Mouse (Mus musculus): ENCODE measurements around the gene Abcd1.

Gene Abcd1

GRCm38 (mm10) chrX:73716109-73716661 lies at the start of gene Abcd1, which contains the start of gene Bcap31:
TSS of gene Abcd1 (plus strand) at chrX:73716597.
TSS of gene Bcap31 (minus strand) at chrX:73716175.
- peak; percentile 94 for DNase-seq (ENCODE audit: low spot score in 2 of 2)

GRCm38 (mm10) chrX:73672031-73672431 lies 44.4 kb upstream of the Abcd1 start:
- peak in 1 of 2 experiments; percentile 28 for DNase-seq (ENCODE audit: low spot score in 2 of 2)

GRCm38 (mm10) chrX:73672879-73673618 lies 43.3 kb upstream of the Abcd1 start, which contains the start of gene Slc6a8:
TSS of gene Slc6a8 (plus strand) at chrX:73673150.
- no peak for DNase-seq (ENCODE audit: low spot score in 2 of 2)

GRCm38 (mm10) chrX:73673619-73673967 lies 42.8 kb upstream of the Abcd1 start:
- no peak for DNase-seq (ENCODE audit: low spot score in 2 of 2)

- no peak for DNase-seq (ENCODE audit: low spot score in 2 of 2)
Measured at GRCm38 (mm10) chrX:73673968-73674661, 42.3 kb upstream of the Abcd1 start.

GRCm38 (mm10) chrX:73675231-73675630 lies 41.2 kb upstream of the Abcd1 start:
- DNase-seq (ENCODE audit: low spot score in 2 of 2): no peak

GRCm38 (mm10) chrX:73676668-73677067 lies 39.7 kb upstream of the Abcd1 start:
- no peak for DNase-seq (ENCODE audit: low spot score in 2 of 2)

GRCm38 (mm10) chrX:73684156-73684555 lies 32.2 kb upstream of the Abcd1 start:
- DNase-seq (ENCODE audit: low spot score in 2 of 2): no peak

- DNase-seq (ENCODE audit: low spot score in 2 of 2): no peak
Measured at GRCm38 (mm10) chrX:73684978-73685377, 31.4 kb upstream of the Abcd1 start.

GRCm38 (mm10) chrX:73685629-73686028 lies 30.8 kb upstream of the Abcd1 start:
- DNase-seq (ENCODE audit: low spot score in 2 of 2): no peak

GRCm38 (mm10) chrX:73690917-73691629 lies 25.3 kb upstream of the Abcd1 start:
- DNase-seq (ENCODE audit: low spot score in 2 of 2): peak; percentile 39 to 67

- DNase-seq (ENCODE audit: low spot score in 2 of 2): no peak
Measured at GRCm38 (mm10) chrX:73700472-73700871, 15.9 kb upstream of the Abcd1 start.

- DNase-seq (ENCODE audit: low spot score in 2 of 2): peak; percentile 43 to 69
Measured at GRCm38 (mm10) chrX:73715476-73716108, 805 bp upstream of the Abcd1 start.

- DNase-seq (ENCODE audit: low spot score in 2 of 2): peak; percentile 20 to 77
Measured at GRCm38 (mm10) chrX:73716709-73717545, 530 bp downstream of the Abcd1 start.

GRCm38 (mm10) chrX:73717667-73718066 lies 1.3 kb downstream of the Abcd1 start:
- peak; percentile 30 to 68 for DNase-seq (ENCODE audit: low spot score in 2 of 2)

- DNase-seq (ENCODE audit: low spot score in 2 of 2): peak; percentile 15 to 63
Measured at GRCm38 (mm10) chrX:73718271-73718670, 1.9 kb downstream of the Abcd1 start.

GRCm38 (mm10) chrX:73718686-73719362 lies 2.4 kb downstream of the Abcd1 start:
- DNase-seq (ENCODE audit: low spot score in 2 of 2): peak; percentile 68 to 79

- no peak for DNase-seq (ENCODE audit: low spot score in 2 of 2)
Measured at GRCm38 (mm10) chrX:73730908-73731307, 14.5 kb downstream of the Abcd1 start.

GRCm38 (mm10) chrX:73738155-73738554 lies 21.8 kb downstream of the Abcd1 start:
- no peak for DNase-seq (ENCODE audit: low spot score in 2 of 2)

- DNase-seq (ENCODE audit: low spot score in 2 of 2): no peak
Measured at GRCm38 (mm10) chrX:73739151-73739550, 22.8 kb downstream of the Abcd1 start.
